Mouse (Mus musculus) retina, postnatal 1 day (tissue): ENCODE data around the gene Il7r.
"Not testable (repeated sequence)": the region's sequence is repeated elsewhere in the genome, so short reads cannot be mapped to it uniquely, and the experiment has no call there.

Experiments
- DNase-seq: peaks from one replicate; pipeline ENCODE4 v3.0.0-alpha.2; 2012

Gene Il7r

GRCm38 (mm10) chr15:9530076-9530475, at the start of gene Il7r:
TSS of gene Il7r (minus strand) at chr15:9530176.
- DNase-seq = no peak

GRCm38 (mm10) chr15:9577303-9577702, 47.3 kb upstream of the Il7r start:
- no peak for DNase-seq

- DNase-seq = no peak
These were observed 44.8 kb upstream of the Il7r start for GRCm38 (mm10) chr15:9574796-9575195.

- DNase-seq = no peak
These were observed 43.4 kb upstream of the Il7r start for GRCm38 (mm10) chr15:9573361-9573760.

GRCm38 (mm10) chr15:9572664-9573063, 42.7 kb upstream of the Il7r start:
- DNase-seq = no peak

GRCm38 (mm10) chr15:9571896-9572295, 41.9 kb upstream of the Il7r start:
- no peak for DNase-seq

GRCm38 (mm10) chr15:9567316-9567715, 37.3 kb upstream of the Il7r start:
- DNase-seq = no peak

GRCm38 (mm10) chr15:9565396-9565795, 35.4 kb upstream of the Il7r start:
- DNase-seq = no peak

- no peak for DNase-seq
These were observed 34.2 kb upstream of the Il7r start for GRCm38 (mm10) chr15:9564156-9564555.

- DNase-seq = not testable (repeated sequence)
These were observed 27.3 kb upstream of the Il7r start for GRCm38 (mm10) chr15:9557264-9557663.

- DNase-seq = no peak
These were observed 19.0 kb upstream of the Il7r start for GRCm38 (mm10) chr15:9548951-9549350.

GRCm38 (mm10) chr15:9535200-9535599, 5.2 kb upstream of the Il7r start:
- DNase-seq = no peak

- no peak for DNase-seq
These were observed 3.5 kb upstream of the Il7r start for GRCm38 (mm10) chr15:9533356-9533902.

GRCm38 (mm10) chr15:9529646-9530045, 330 bp downstream of the Il7r start:
- DNase-seq = no peak

- no peak for DNase-seq
These were observed 1.6 kb downstream of the Il7r start for GRCm38 (mm10) chr15:9528186-9528935.

- no peak for DNase-seq
These were observed 3.6 kb downstream of the Il7r start for GRCm38 (mm10) chr15:9526412-9526811.

GRCm38 (mm10) chr15:9524907-9525306, 5.1 kb downstream of the Il7r start:
- DNase-seq = no peak

GRCm38 (mm10) chr15:9523956-9524355, 6.0 kb downstream of the Il7r start:
- DNase-seq = no peak

GRCm38 (mm10) chr15:9523059-9523458, 6.9 kb downstream of the Il7r start:
- DNase-seq = no peak

- DNase-seq = no peak
These were observed 37.9 kb downstream of the Il7r start for GRCm38 (mm10) chr15:9492077-9492476.

GRCm38 (mm10) chr15:9489417-9490118, 40.4 kb downstream of the Il7r start:
- no peak for DNase-seq

GRCm38 (mm10) chr15:9473188-9473587, 56.8 kb downstream of the Il7r start:
- no peak for DNase-seq

GRCm38 (mm10) chr15:9472618-9473017, 57.4 kb downstream of the Il7r start:
- DNase-seq = no peak

- DNase-seq = no peak
These were observed 57.8 kb downstream of the Il7r start for GRCm38 (mm10) chr15:9472167-9472566.
